ENCODE assay signal across 8 mouse cellular contexts in genomic region chr17:80944530-80945198, GRCm38 (mm10). TPM values are rescaled to one million over a fixed set of nuclear protein-coding genes. Genes with fewer than 3 reads are reported as not detected.
DNase-seq lines count a peak whose midpoint lies in the region; ATAC-seq and TF ChIP-seq lines count a peak whose summit lies in the region.

Tmem178 (plus strand) TSS chr17:80944632.

- ATAC-seq in embryonic facial prominence, embryonic 14.5 days (ENCODE audit: low read depth): peak; percentile 66
- ATAC-seq in hindbrain, postnatal 0 days: peak; percentile 60
- ATAC-seq in liver, embryonic 12.5 days: no peak
- ATAC-seq in neural tube, embryonic 13.5 days (ENCODE audit: low read depth): peak; percentile 65

- TF ChIP-seq CTCF in hindbrain, postnatal 0 days (IDR thresholded peaks at IDR 0.05; ENCODE audit: low read depth): no peak

- H3K4me2 ChIP-seq in embryonic facial prominence, embryonic 14.5 days (ENCODE audit: low read depth, low read length): peak within 1 kb of the TSS; percentile 100
- peak within 1 kb of the TSS; percentile 80 for H3K4me2 ChIP-seq in hindbrain, postnatal 0 days (ENCODE audit: low read depth, low read length)
- peak within 1 kb of the TSS; percentile 72 for H3K4me2 ChIP-seq in liver, embryonic 12.5 days
- H3K4me2 ChIP-seq in neural tube, embryonic 13.5 days: peak within 1 kb of the TSS; percentile 85

- peaks cover 41% of the 10 kb centered on the region for H3K27me3 ChIP-seq in embryonic facial prominence, embryonic 14.5 days (replicated peaks; ENCODE audit: control insufficient read depth, insufficient read depth, low read length)
- no peaks in the 10 kb centered on the region for H3K27me3 ChIP-seq in hindbrain, postnatal 0 days (ENCODE audit: insufficient read depth, low read length)
- H3K27me3 ChIP-seq in liver, embryonic 12.5 days (replicated peaks): peaks cover 51% of the 10 kb centered on the region
- H3K27me3 ChIP-seq in neural tube, embryonic 13.5 days: no peaks in the 10 kb centered on the region; the same call in 1 of the 2 replicates

- H3K36me3 ChIP-seq in embryonic facial prominence, embryonic 14.5 days (ENCODE audit: control insufficient read depth, insufficient read depth, low read length): no peaks in the 10 kb centered on the region
- H3K36me3 ChIP-seq in hindbrain, postnatal 0 days (ENCODE audit: insufficient read depth, low read length): no peaks in the 10 kb centered on the region
- H3K36me3 ChIP-seq in liver, embryonic 12.5 days: no peaks in the 10 kb centered on the region
- no peaks in the 10 kb centered on the region for H3K36me3 ChIP-seq in neural tube, embryonic 13.5 days

- WGBS in embryonic facial prominence, embryonic 14.5 days: 2% methylated on average over 17 of the region's 84 CpGs
- 2% methylated on average over 64 of the region's 84 CpGs for WGBS in hindbrain, postnatal 0 days
- WGBS in liver, embryonic 12.5 days (ENCODE audit: insufficient replicate concordance): 2% methylated on average over 58 of the region's 84 CpGs
- WGBS in neural tube, embryonic 13.5 days: under 1% methylated on average over 55 of the region's 84 CpGs

- H3K9ac ChIP-seq in embryonic facial prominence, embryonic 14.5 days (ENCODE audit: low read depth, low read length): peak within 1 kb of the TSS; percentile 70
- H3K9ac ChIP-seq in hindbrain, postnatal 0 days (replicated peaks; ENCODE audit: low read length): peak within 1 kb of the TSS; percentile 89
- H3K9ac ChIP-seq in liver, embryonic 12.5 days: no peak within 1 kb of the TSS
- peak within 1 kb of the TSS; percentile 96 for H3K9ac ChIP-seq in neural tube, embryonic 13.5 days

- H3K4me3 ChIP-seq in embryonic facial prominence, embryonic 14.5 days (ENCODE audit: low read depth, low read length): peak within 1 kb of the TSS; percentile 68
- H3K4me3 ChIP-seq in hindbrain, postnatal 0 days (ENCODE audit: low read length): peak within 1 kb of the TSS; percentile 81
- H3K4me3 ChIP-seq in liver, embryonic 12.5 days: peak within 1 kb of the TSS; percentile 50
- H3K4me3 ChIP-seq in neural tube, embryonic 13.5 days: peak within 1 kb of the TSS; percentile 88

- DNase-seq in gastrocnemius, postnatal 4 days (ENCODE audit: low spot score in 2 of 2): peak; percentile 17 to 23
- DNase-seq in gastrocnemius, adult 18-20 months (ENCODE audit: low spot score): no peak
- peak; percentile 38 for DNase-seq in adrenal gland, postnatal 14 days
- peak; percentile 20 for DNase-seq in embryonic facial prominence, embryonic 14.5 days (ENCODE audit: low spot score)
- peak; percentile 46 for DNase-seq in hindbrain, postnatal 0 days (ENCODE audit: low spot score)
- no peak for DNase-seq in MN1 (ENCODE audit: low spot score)

- no peak within 1 kb of the TSS for H3K27ac ChIP-seq in embryonic facial prominence, embryonic 14.5 days (replicated peaks; ENCODE audit: low read depth, low read length)
- peak within 1 kb of the TSS; percentile 80 for H3K27ac ChIP-seq in hindbrain, postnatal 0 days
- no peak within 1 kb of the TSS for H3K27ac ChIP-seq in liver, embryonic 12.5 days
- peak within 1 kb of the TSS; percentile 93 for H3K27ac ChIP-seq in neural tube, embryonic 13.5 days (replicated peaks)

- no peaks in the 10 kb centered on the region for H3K4me1 ChIP-seq in embryonic facial prominence, embryonic 14.5 days (ENCODE audit: control insufficient read depth, insufficient read depth, low read length)
- peaks cover 8% of the 10 kb centered on the region; the same call in 1 of the 2 replicates for H3K4me1 ChIP-seq in hindbrain, postnatal 0 days (ENCODE audit: insufficient read depth, low read length)
- no peaks in the 10 kb centered on the region for H3K4me1 ChIP-seq in liver, embryonic 12.5 days
- peaks cover 40% of the 10 kb centered on the region for H3K4me1 ChIP-seq in neural tube, embryonic 13.5 days (replicated peaks)

- H3K9me3 ChIP-seq in embryonic facial prominence, embryonic 14.5 days (ENCODE audit: control insufficient read depth, low read length): no peaks in the 10 kb centered on the region
- H3K9me3 ChIP-seq in hindbrain, postnatal 0 days (ENCODE audit: low read length): no peaks in the 10 kb centered on the region
- no peaks in the 10 kb centered on the region for H3K9me3 ChIP-seq in liver, embryonic 12.5 days (replicated peaks)
- no peaks in the 10 kb centered on the region for H3K9me3 ChIP-seq in neural tube, embryonic 13.5 days

RNA-seq across cellular contexts. Expression of gene Tmem178, which starts in this region (rescaled TPM):
- total RNA-seq in gastrocnemius, postnatal 4 days (2021): 1 to 10 TPM; 1.2 TPM
- under 1 TPM; 0.30 to 0.47 TPM for total RNA-seq in gastrocnemius, adult 18-20 months (2021)
- total RNA-seq in adrenal gland, postnatal 14 days (2021): 4.5 and 6.6 TPM in 2 replicates
- 4.5 and 6.4 TPM in 2 replicates for polyA plus RNA-seq in embryonic facial prominence, embryonic 14.5 days (2014; fragmentation: Nextera tagmentation; extraction: Ambion mirVana)
- total RNA-seq in hindbrain, postnatal 0 days (2014; rRNA removed): 48.8 and 49.9 TPM in 2 replicates
- 36.9 and 37.4 TPM in 2 replicates for polyA plus RNA-seq in hindbrain, postnatal 0 days (2015; fragmentation: Nextera tagmentation; extraction: Ambion mirVana)
- polyA plus RNA-seq in liver, embryonic 12.5 days (2016; fragmentation: Nextera tagmentation; extraction: Ambion mirVana): 0.82 and 0.84 TPM in 2 replicates
- 36.5 and 41.6 TPM in 2 replicates for polyA plus RNA-seq in neural tube, embryonic 13.5 days (2015; fragmentation: Nextera tagmentation; extraction: Ambion mirVana)

Comparison
In these comparisons a context has a peak if more than half of its experiments do, and no peak if none do; other contexts are left out.
1. DNase-seq: peak in gastrocnemius, postnatal 4 days (2 of 2), adrenal gland, postnatal 14 days (single experiment), embryonic facial prominence, embryonic 14.5 days (single experiment) and hindbrain, postnatal 0 days (single experiment); none in gastrocnemius, adult 18-20 months (single experiment) and MN1 (single experiment).
2. H3K27ac ChIP-seq: peak in hindbrain, postnatal 0 days (single experiment) and neural tube, embryonic 13.5 days (single experiment); none in embryonic facial prominence, embryonic 14.5 days (single experiment) and liver, embryonic 12.5 days (single experiment).
3. Peak in every context shown above with its lines, with median percentiles within 50 percentile points of each other: H3K4me2 ChIP-seq and H3K4me3 ChIP-seq.